Mouse (Mus musculus) thymus, adult 2 months (tissue): ENCODE measurements around the gene Smc2.

Source experiments
- CTCF ChIP-seq: fragments of 200-500 bp; IDR thresholded peaks from 2 replicates; pipeline ENCODE4 v1.5.1; 2012; ENCODE audit warnings: mild to moderate bottlenecking, control low read depth, low read length, moderate library complexity, borderline replicate concordance; ENCODE audit not compliant: control insufficient read depth, poor library complexity, insufficient read depth; ENCODE audit errors: extremely low read depth
- POLR2A ChIP-seq: fragments of 200-500 bp; IDR thresholded peaks from 2 replicates; pipeline ENCODE4 v1.6.1; 2012; ENCODE audit warnings: mild to moderate bottlenecking, low read length, control low read depth, moderate library complexity; ENCODE audit not compliant: control insufficient read depth, poor library complexity, insufficient read depth; ENCODE audit errors: extremely low read depth

DNA sequence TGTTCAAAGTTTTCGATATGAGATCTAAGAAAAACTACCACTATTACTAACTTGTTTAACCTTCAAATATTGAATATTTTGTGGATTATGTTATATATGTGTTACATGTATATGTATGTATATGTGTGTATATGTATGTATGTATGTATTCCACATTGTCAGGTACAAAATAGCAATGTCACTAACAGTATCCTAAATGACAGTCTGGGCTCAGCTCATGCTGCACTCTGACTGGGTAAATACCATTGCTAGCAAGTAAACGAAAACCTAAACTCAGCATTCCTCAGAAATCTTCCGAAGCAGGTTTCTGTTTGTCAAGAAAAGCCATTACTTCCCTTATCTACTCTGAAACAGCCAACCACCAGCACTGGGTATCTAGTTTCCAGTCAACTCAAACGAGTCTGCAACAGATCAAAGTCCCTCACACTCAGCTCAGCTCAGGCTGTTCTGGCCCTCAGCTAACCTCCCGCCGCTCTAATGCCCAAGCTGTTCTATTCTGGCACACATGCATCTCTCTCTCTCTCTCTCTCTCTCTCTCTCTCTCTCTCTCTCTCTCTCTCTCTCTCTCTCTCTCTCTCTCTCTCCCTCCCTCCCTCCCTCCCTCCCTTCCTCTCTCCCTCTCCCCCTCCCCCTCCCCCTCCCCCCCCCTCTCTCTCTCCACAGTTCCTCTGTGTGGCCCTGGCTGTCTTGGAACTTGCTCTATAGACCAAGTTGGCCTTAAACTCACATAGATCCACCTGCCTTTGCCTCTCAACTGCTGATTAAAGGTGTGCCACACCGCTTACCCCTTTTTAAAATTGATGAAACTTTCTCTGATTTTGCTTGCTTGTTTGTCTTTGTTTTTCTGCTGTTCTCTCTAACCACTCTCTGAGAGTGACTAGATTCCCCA, 9.5 kb upstream of the Smc2 start:
- TF ChIP-seq CTCF: no peak
- TF ChIP-seq POLR2A: no peak
